Mouse (Mus musculus): ENCODE results near the gene Pde4c. TPM values are rescaled to one million over a fixed set of nuclear protein-coding genes. Genes with fewer than 3 reads are reported as not detected.

Gene Pde4c
- polyA plus RNA-seq, 1 experiment from 2014 or later: 0.23 TPM

DNA sequence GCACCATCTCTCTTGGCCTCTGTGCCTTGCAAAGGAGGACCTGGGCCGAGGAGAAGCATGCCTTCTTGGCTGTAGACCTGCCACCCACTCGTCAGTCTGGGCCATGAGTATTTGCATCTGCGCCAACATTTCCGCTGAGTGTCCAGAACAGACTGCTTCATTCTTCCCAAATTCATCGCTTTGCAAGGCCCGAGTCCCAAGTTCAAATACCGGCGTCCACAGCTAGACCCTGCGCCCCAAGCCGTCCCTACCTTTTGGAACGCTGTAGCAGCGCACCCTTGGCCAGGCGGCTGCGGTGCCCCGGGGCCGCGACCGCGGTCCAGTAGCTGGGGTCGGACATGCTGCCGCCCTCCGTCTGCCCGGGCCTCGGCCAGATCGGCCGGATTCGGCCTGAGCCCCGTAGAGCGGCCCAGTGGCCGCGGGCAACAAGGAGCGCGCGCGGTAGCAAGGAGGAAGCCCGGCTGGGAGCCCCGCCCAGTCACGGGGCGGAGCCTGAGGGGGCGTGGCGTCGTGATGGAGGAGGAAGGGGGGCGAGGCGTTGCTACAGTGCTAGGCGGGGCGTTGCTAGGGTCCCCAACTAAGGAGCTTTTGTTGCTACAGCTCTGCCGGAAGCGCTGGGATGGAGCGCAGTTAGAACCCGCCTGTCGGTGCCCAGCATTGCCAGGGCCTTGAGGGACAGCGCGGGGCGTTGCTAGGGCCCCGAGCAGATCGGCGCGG, 68.6 kb downstream of the Pde4c start:
- Histone ChIP-seq H3K9me3 (replicated peaks; ENCODE audit: control insufficient read depth, low read length, poor library complexity, severe bottlenecking) (no peaks in the 10 kb centered on the region), H3K4me3 (ENCODE audit: low read depth, low read length) (peak overlapping the region; percentile 64), H3K4me1 (ENCODE audit: control insufficient read depth, insufficient read depth, low read length) (peaks cover 29% of the 10 kb centered on the region), H3K27me3 (ENCODE audit: control insufficient read depth, insufficient read depth, low read depth, low read length) (no peaks in the 10 kb centered on the region), H3K4me2 (ENCODE audit: low read length) (peak overlapping the region; percentile 71), H3K27ac (ENCODE audit: low read length) (peak overlapping the region; percentile 90), H3K9ac (ENCODE audit: low read depth, low read length) (peak overlapping the region; percentile 89), H3K36me3 (ENCODE audit: control insufficient read depth, insufficient read depth, low read length) (peaks cover 4% of the 10 kb centered on the region)
- peak; percentile 88 for ATAC-seq
- WGBS: 5% methylated on average over 57 of the region's 58 CpGs

DNA sequence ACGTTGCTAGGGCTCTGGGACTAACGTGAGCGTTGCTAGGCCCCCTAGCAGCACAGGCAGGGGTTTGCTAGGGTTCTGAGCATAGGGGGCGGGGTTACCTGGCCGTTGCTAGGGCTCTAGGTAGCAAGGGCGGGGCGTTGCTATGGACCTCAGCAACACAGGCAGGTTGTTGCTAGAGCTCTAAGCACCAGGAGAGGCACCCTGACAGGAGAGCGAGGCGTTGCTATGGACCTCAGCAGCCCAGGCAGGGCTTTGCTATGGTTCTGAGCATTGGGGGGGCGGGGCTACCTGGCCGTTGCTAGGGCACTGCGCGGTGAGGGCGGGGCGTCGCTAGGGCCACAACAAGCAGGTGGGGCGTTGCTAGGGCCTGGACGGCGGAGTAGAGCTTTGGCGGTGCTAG, 69.2 kb downstream of the Pde4c start:
- Histone ChIP-seq H3K4me3 (ENCODE audit: low read depth, low read length) (peak overlapping the region; percentile 64), H3K9ac (ENCODE audit: low read depth, low read length) (peak overlapping the region; percentile 89), H3K27ac (ENCODE audit: low read length) (peak overlapping the region; percentile 90), H3K36me3 (ENCODE audit: control insufficient read depth, insufficient read depth, low read length) (no peaks in the 10 kb centered on the region; the same call in none of the 2 replicates), H3K9me3 (replicated peaks; ENCODE audit: control insufficient read depth, low read length, poor library complexity, severe bottlenecking) (no peaks in the 10 kb centered on the region), H3K4me1 (ENCODE audit: control insufficient read depth, insufficient read depth, low read length) (peaks cover 30% of the 10 kb centered on the region), H3K4me2 (ENCODE audit: low read length) (peak overlapping the region; percentile 71), H3K27me3 (ENCODE audit: control insufficient read depth, insufficient read depth, low read depth, low read length) (no peaks in the 10 kb centered on the region)
- ATAC-seq: peak; percentile 62
- under 1% methylated on average over 20 of the region's 20 CpGs for WGBS

DNA sequence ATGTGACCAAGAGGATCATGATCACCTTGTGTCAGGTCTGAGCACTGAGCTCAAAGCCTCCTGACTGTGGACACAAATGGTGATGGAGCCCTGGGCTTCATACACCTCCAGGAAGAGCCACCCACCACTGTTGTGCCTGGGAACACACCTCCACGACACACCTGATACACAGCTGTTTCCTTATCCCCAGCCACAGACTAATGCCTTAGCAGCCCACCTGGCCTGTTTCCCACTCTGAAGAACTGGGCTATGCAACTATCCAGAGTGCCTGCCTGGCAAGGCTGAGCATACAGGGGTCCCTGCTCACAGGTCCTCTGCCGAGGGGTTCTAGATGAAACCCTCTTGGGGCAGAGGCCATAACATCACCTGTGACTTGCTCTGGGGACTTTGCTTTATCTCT, 70.7 kb downstream of the Pde4c start:
- no peak overlapping the region for H3K9ac ChIP-seq (ENCODE audit: low read depth, low read length)
- H3K4me1 ChIP-seq (ENCODE audit: control insufficient read depth, insufficient read depth, low read length): peaks cover 35% of the 10 kb centered on the region
- no peak for ATAC-seq

DNA sequence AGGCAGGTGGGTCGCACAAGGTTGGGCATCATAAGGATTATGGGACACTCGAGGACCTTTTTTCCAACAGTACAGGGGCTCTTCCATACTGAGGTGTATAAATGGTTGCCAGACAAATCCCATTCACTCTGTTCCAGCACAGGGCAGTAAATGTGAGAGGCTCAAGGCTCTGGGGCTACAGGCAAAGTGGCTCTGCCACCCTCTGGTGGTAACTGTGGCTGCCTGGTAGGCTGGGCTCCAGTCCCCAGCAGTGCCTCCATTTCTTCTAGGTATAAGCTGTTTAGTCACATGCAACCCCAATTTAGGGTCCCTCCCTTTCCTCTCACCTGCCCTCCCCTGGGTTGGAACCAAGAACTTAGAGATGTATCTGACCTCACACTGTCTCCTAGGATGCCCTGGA, 71.8 kb downstream of the Pde4c start:
- no peaks in the 10 kb centered on the region for H3K36me3 ChIP-seq (ENCODE audit: control insufficient read depth, insufficient read depth, low read length)
- H3K27me3 ChIP-seq (ENCODE audit: control insufficient read depth, insufficient read depth, low read depth, low read length): peaks cover 8% of the 10 kb centered on the region
- H3K4me2 ChIP-seq (ENCODE audit: low read length): no peak overlapping the region
- no peak overlapping the region for H3K9ac ChIP-seq (ENCODE audit: low read depth, low read length)
- no peak for ATAC-seq
- 85% methylated on average over 2 of the region's 2 CpGs for WGBS
- H3K9me3 ChIP-seq (replicated peaks; ENCODE audit: control insufficient read depth, low read length, poor library complexity, severe bottlenecking): no peaks in the 10 kb centered on the region
- H3K27ac ChIP-seq (ENCODE audit: low read length): no peak overlapping the region
- H3K4me3 ChIP-seq (ENCODE audit: low read depth, low read length): no peak overlapping the region
- peaks cover 35% of the 10 kb centered on the region for H3K4me1 ChIP-seq (ENCODE audit: control insufficient read depth, insufficient read depth, low read length)

More for the DNA sequence above, 70.7 kb downstream of the Pde4c start:
- Histone ChIP-seq H3K9me3 (replicated peaks; ENCODE audit: control insufficient read depth, low read length, poor library complexity, severe bottlenecking) (no peaks in the 10 kb centered on the region), H3K36me3 (ENCODE audit: control insufficient read depth, insufficient read depth, low read length) (no peaks in the 10 kb centered on the region), H3K27me3 (ENCODE audit: control insufficient read depth, insufficient read depth, low read depth, low read length) (peaks cover 3% of the 10 kb centered on the region; the same call in 1 of the 2 replicates), H3K27ac (ENCODE audit: low read length) (no peak overlapping the region), H3K4me2 (ENCODE audit: low read length) (no peak overlapping the region), H3K4me3 (ENCODE audit: low read depth, low read length) (no peak overlapping the region)
- WGBS: 88% methylated on average over 2 of the region's 2 CpGs

DNA sequence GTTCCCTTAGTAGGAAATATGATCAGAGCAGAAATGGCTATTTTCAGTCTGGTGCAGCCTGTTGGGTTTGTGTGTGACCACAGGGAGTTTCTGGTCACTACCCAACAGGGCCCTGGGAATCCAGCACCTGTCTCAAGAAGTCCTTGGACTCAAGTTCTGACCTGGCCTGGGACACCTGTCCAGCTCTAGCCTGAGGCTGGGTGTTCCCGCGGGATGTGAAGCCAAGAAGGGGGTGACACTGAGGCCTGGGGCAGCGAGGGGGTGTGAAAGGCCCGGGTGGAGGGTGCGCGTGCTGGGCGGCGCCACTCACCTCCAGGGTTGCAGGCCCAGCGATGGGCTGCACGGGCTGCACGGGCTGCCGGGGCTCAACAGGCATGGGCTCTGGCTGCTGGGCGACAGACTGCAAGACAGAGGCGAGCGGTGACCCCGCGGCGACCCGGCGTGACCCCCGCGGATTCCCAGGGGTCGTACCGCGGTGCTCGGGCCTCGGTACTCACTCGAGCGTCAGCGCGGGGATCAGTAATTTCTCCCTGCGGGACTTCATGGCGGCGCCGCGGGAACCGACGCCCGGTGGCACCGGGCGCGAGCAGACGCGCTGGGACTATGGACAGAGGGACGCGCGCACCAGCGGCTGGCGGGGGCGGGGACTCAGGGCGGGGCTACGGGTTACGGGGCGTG, 73.0 kb downstream of the Pde4c start:
- peaks cover 8% of the 10 kb centered on the region for H3K27me3 ChIP-seq (ENCODE audit: control insufficient read depth, insufficient read depth, low read depth, low read length)
- peak; percentile 1; the same call in 1 of the 2 replicates for ATAC-seq
- peak overlapping the region; percentile 75 for H3K9ac ChIP-seq (ENCODE audit: low read depth, low read length)
- no peaks in the 10 kb centered on the region for H3K36me3 ChIP-seq (ENCODE audit: control insufficient read depth, insufficient read depth, low read length)
- peaks cover 26% of the 10 kb centered on the region for H3K4me1 ChIP-seq (ENCODE audit: control insufficient read depth, insufficient read depth, low read length)
- peak overlapping the region; percentile 56 for H3K4me3 ChIP-seq (ENCODE audit: low read depth, low read length)
- no peaks in the 10 kb centered on the region for H3K9me3 ChIP-seq (replicated peaks; ENCODE audit: control insufficient read depth, low read length, poor library complexity, severe bottlenecking)
- H3K4me2 ChIP-seq (ENCODE audit: low read length): peak overlapping the region; percentile 91
- WGBS: 1% methylated on average over 46 of the region's 54 CpGs
- peak overlapping the region; percentile 43; the same call in 1 of the 2 replicates for H3K27ac ChIP-seq (ENCODE audit: low read length)

DNA sequence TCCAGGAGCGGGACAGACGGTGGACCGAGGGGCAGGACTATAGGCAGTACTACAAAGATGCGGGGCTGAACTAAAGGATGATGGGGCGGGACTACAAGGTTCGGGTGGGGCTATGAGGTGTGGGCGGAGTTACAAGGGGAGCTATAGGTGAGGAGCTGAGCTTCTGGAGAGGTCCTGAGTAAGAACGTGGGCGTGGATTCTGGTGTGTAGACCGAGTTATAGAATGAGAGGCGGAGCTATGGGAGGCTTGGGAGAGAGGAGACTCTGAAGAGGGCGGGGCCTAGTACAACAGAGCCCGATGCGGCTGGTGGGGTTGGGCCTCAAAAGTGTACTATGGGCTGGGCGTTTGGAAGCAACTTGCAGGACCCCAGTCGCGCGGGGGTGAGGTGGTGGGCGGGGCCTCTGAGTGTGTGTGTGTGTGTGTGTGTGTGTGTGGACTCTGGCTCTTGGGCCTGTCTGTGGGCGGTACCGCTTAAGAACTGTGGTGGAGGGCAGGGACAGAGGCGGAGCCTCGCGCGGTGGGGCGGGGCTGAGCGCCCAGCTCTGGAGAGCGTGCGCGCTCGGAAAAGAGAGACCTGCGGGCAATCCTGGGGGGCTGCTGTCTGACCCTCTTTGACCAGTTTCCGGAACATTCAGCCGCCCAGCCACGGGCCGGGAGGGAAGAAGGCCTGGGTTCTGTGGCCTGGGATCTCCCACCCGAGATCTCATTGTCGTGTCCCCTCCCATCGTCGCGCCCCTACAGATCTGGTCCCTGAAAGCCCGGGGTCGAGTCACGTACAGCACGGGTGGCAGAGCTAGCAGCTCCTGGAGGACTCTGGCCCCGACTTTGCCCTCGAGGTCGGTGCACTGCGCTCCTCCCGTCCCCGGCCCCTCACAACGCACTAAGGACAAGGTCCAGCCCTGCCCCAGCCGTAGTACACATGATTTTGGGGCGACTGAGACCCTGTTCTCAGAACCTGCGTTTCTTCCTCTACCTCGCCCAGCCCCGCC, 73.9 kb downstream of the Pde4c start:
- H3K27ac ChIP-seq (ENCODE audit: low read length): peak overlapping the region; percentile 13; the same call in 1 of the 2 replicates
- no peaks in the 10 kb centered on the region for H3K36me3 ChIP-seq (ENCODE audit: control insufficient read depth, insufficient read depth, low read length)
- peak; percentile 84 for ATAC-seq
- peak overlapping the region; percentile 56 for H3K4me3 ChIP-seq (ENCODE audit: low read depth, low read length)
- H3K27me3 ChIP-seq (ENCODE audit: control insufficient read depth, insufficient read depth, low read depth, low read length): peaks cover 11% of the 10 kb centered on the region
- peak overlapping the region; percentile 75 for H3K9ac ChIP-seq (ENCODE audit: low read depth, low read length)
- no peaks in the 10 kb centered on the region for H3K9me3 ChIP-seq (replicated peaks; ENCODE audit: control insufficient read depth, low read length, poor library complexity, severe bottlenecking)
- under 1% methylated on average over 57 of the region's 57 CpGs for WGBS
- H3K4me1 ChIP-seq (ENCODE audit: control insufficient read depth, insufficient read depth, low read length): peaks cover 22% of the 10 kb centered on the region
- peak overlapping the region; percentile 91 for H3K4me2 ChIP-seq (ENCODE audit: low read length)

DNA sequence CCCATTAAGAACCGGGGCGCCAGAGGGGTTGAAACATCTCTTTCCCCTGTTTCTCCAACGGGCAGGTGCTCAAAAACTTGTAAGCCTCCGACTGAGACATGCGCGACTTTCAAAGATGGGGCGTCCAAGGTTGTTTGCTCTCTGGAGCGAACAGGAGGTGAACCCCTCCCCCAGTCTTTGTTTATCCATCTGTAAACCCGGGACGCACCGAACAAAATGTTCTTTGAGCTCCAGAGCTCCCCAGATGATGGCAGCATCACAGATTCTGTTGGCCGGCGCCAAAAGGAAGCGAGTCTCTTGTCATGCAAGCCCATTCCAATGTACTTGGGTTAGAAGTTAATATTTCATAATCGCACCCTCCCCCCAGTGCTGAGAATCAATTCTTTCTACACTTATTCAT, 74.8 kb downstream of the Pde4c start:
- peak overlapping the region; percentile 75 for H3K9ac ChIP-seq (ENCODE audit: low read depth, low read length)
- H3K4me1 ChIP-seq (ENCODE audit: control insufficient read depth, insufficient read depth, low read length): peaks cover 16% of the 10 kb centered on the region
- 11% methylated on average over 15 of the region's 15 CpGs for WGBS
- H3K27ac ChIP-seq (ENCODE audit: low read length): no peak overlapping the region
- H3K36me3 ChIP-seq (ENCODE audit: control insufficient read depth, insufficient read depth, low read length): no peaks in the 10 kb centered on the region
- peak overlapping the region; percentile 56 for H3K4me3 ChIP-seq (ENCODE audit: low read depth, low read length)
- peak overlapping the region; percentile 91 for H3K4me2 ChIP-seq (ENCODE audit: low read length)
- ATAC-seq: no peak
- H3K27me3 ChIP-seq (ENCODE audit: control insufficient read depth, insufficient read depth, low read depth, low read length): peaks cover 13% of the 10 kb centered on the region
- H3K9me3 ChIP-seq (replicated peaks; ENCODE audit: control insufficient read depth, low read length, poor library complexity, severe bottlenecking): no peaks in the 10 kb centered on the region

DNA sequence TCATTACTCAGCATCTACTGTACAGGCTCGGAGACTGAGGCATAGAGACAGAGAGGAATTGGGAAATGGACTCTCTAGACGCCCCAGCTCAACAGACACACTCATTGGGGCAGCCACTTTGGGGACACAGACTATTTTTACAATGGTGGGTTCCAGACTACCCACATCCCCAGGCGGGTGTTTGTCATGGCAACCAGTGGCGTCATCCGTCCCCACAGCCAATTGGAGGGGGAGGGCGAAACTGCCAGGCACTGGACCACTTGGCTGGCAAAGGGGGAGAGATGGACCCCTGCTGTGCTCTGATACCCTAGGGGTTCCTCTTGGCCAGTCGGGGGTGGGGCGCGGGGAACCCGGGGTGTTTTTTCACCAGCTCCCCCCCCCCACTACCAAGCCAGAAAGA, 77.1 kb downstream of the Pde4c start:
- Histone ChIP-seq H3K36me3 (ENCODE audit: control insufficient read depth, insufficient read depth, low read length) (no peaks in the 10 kb centered on the region), H3K4me1 (ENCODE audit: control insufficient read depth, insufficient read depth, low read length) (peaks cover 21% of the 10 kb centered on the region), H3K9ac (ENCODE audit: low read depth, low read length) (0 out of 2 replicates have a peak overlapping the region, but pooled peaks have one; percentile 3), H3K27me3 (ENCODE audit: control insufficient read depth, insufficient read depth, low read depth, low read length) (peaks cover 24% of the 10 kb centered on the region), H3K4me2 (ENCODE audit: low read length) (no peak overlapping the region), H3K27ac (ENCODE audit: low read length) (no peak overlapping the region), H3K9me3 (replicated peaks; ENCODE audit: control insufficient read depth, low read length, poor library complexity, severe bottlenecking) (no peaks in the 10 kb centered on the region), H3K4me3 (ENCODE audit: low read depth, low read length) (no peak overlapping the region)
- no peak for ATAC-seq
- 61% methylated on average over 10 of the region's 10 CpGs for WGBS
